Mouse (Mus musculus) embryonic facial prominence, embryonic 13.5 days (tissue): ENCODE measurements around the gene Adgrb3. TPM values are rescaled to one million over a fixed set of nuclear protein-coding genes. Genes with fewer than 3 reads are reported as not detected.

Experiments
- ATAC-seq: fragments of 200-750 bp; cut with Nextera tagmentation; 2 replicates; pipeline ENCODE4 v1.8.0; 2017; ENCODE audit warnings: low read depth; ENCODE audit not compliant: insufficient number of reproducible peaks, insufficient read depth, low FRiP score, low TSS enrichment
- H3K27ac ChIP-seq: fragments of 300-500 bp; sonication (generic); 2 replicates; pipeline ENCODE4 v1.5.1; 2015; ENCODE audit warnings: moderate library complexity, mild to moderate bottlenecking, inconsistent platforms
- H3K27me3 ChIP-seq: fragments of 300-500 bp; sonication (generic); 2 replicates; pipeline ENCODE4 v1.6.1; 2015; ENCODE audit warnings: mild to moderate bottlenecking, inconsistent platforms
- H3K36me3 ChIP-seq: fragments of 300-500 bp; sonication (generic); 2 replicates; pipeline ENCODE4 v1.6.1; 2015; ENCODE audit warnings: mild to moderate bottlenecking, inconsistent platforms
- H3K4me1 ChIP-seq: fragments of 300-500 bp; sonication (generic); 2 replicates; pipeline ENCODE4 v1.6.1; 2015; ENCODE audit warnings: inconsistent platforms
- H3K4me2 ChIP-seq: fragments of 300-500 bp; sonication (generic); 2 replicates; pipeline ENCODE4 v1.6.1; 2015; ENCODE audit warnings: moderate library complexity, mild to moderate bottlenecking, inconsistent platforms
- H3K4me3 ChIP-seq: fragments of 300-500 bp; sonication (generic); 2 replicates; pipeline ENCODE4 v1.5.1; 2015; ENCODE audit warnings: mild to moderate bottlenecking, inconsistent platforms
- H3K9ac ChIP-seq: fragments of 300-500 bp; sonication (generic); 2 replicates; pipeline ENCODE4 v1.6.1; 2015; ENCODE audit warnings: mild to moderate bottlenecking, inconsistent platforms
- H3K9me3 ChIP-seq: fragments of 300-500 bp; sonication (generic); 2 replicates; pipeline ENCODE4 v1.6.1; 2016; ENCODE audit warnings: inconsistent platforms
- WGBS: fragments of 180-500 bp; shearing (Covaris S2); methylation state at CpG from one replicate; pipeline ENCODE4 v1.1.7; 2015; ENCODE audit warnings: mixed read lengths; 5-methylcytosine and 5-hydroxymethylcytosine counted together
- polyA plus RNA-seq: library from polyadenylated mRNA; unstranded; fragments of >200 nt; fragmentation: Nextera tagmentation; extraction: Ambion mirVana; gene quantifications from 2 replicates; pipeline ENCODE4 v1.2.1, GENCODE M21; 2015

Gene Adgrb3
- polyA plus RNA-seq, 1 experiment from 2014 or later: 1.7 TPM

DNA sequence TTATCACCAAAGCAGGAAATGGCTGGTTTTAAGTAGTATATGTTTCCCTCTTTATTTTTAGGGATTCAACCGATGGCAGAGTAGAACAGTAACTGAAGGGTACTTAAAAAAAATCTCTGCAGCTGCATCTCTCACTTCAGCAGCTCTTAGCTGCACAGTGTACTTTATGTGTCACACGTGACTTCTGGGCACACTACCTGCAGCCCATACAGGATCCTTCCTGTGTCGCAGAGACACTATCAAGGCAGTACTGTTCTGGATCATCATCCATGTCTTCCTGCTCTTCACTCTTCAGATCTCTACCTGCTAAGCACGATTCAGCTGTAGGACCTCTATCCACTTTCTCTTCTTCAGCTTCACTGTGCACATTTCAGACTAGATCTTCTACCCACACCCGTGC, 230.6 kb downstream of the Adgrb3 start:
- Histone ChIP-seq H3K9ac (no peak overlapping the region), H3K4me1 (no peaks in the 10 kb centered on the region), H3K27me3 (no peaks in the 10 kb centered on the region), H3K9me3 (no peaks in the 10 kb centered on the region), H3K4me3 (no peak overlapping the region), H3K4me2 (no peak overlapping the region), H3K27ac (no peak overlapping the region), H3K36me3 (no peaks in the 10 kb centered on the region)
- no peak for ATAC-seq
- 82% methylated on average over 5 of the region's 5 CpGs for WGBS

DNA sequence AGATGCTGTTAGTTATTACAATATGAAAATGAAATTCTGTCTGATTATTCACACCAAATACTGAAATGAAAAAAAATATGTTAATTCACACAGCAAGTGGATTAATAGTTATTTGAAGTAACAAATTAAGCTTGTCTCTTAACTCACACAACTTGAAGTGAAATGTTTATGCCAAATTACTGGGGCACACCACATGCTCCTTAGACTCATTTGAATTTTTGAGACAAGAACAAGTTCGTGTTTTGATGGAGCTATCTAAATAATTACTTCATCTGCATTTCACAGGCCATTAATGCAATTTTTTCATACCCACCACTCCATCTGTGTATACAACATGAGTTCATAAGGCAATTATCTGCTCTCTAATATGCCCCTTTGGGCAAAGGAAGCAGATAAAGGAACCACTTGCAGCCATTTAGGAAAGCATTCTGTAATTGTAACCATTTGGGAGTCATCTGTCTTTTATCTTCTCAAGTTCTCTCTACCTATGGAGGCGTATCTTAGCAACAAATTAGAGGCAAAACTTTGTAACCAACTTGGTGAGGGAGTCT, 240.9 kb downstream of the Adgrb3 start:
- 39% methylated on average over 2 of the region's 2 CpGs for WGBS
- Histone ChIP-seq H3K9ac (no peak overlapping the region), H3K36me3 (no peaks in the 10 kb centered on the region), H3K27me3 (no peaks in the 10 kb centered on the region), H3K27ac (no peak overlapping the region), H3K4me2 (no peak overlapping the region), H3K4me3 (no peak overlapping the region), H3K4me1 (no peaks in the 10 kb centered on the region), H3K9me3 (no peaks in the 10 kb centered on the region)
- no peak for ATAC-seq

DNA sequence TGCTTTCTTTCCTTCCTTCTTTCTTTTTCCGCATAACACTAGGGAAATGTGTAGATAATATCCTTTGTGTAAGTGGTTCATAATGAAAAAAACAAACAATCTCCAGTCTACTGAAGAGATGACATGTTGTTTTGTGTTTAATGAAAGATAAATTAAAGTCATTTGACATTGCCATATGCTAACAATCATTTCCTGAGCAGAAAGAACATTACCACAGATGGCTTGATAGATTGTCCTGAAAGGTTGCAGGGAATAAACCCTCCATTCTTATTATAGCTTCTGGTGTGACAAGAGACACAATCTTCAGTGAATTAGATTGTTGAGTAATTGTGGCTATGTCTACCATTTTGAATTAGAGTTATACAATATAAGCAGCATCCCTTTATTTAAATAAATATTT, 247.8 kb downstream of the Adgrb3 start:
- Histone ChIP-seq H3K36me3 (no peaks in the 10 kb centered on the region), H3K4me2 (no peak overlapping the region), H3K27me3 (no peaks in the 10 kb centered on the region), H3K4me1 (no peaks in the 10 kb centered on the region), H3K9ac (no peak overlapping the region), H3K9me3 (no peaks in the 10 kb centered on the region), H3K27ac (no peak overlapping the region), H3K4me3 (no peak overlapping the region)
- ATAC-seq: no peak
- WGBS: 74% methylated on average over 1 of the region's 1 CpGs

DNA sequence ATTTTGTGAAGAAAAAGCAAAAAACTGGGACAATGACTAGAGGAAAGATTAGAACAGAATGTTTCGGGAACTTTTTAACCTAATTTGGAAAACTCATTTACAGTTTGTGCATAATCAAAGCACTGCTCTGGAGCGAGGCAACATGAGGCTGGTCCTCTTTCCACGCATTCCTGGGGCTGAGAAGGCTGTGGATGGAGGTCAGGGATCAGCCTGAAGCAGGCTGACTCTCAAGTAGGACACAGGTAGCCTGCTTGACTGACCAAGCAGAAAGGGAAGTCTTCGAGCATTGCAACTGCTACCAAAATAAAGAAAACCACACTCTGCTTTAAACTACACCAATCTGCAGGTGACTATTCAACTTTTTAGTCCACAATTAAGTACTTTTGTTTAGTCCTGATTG, 251.7 kb downstream of the Adgrb3 start:
- H3K4me2 ChIP-seq: no peak overlapping the region
- H3K27me3 ChIP-seq: no peaks in the 10 kb centered on the region
- no peaks in the 10 kb centered on the region for H3K4me1 ChIP-seq
- H3K36me3 ChIP-seq: no peaks in the 10 kb centered on the region
- 65% methylated on average over 4 of the region's 4 CpGs for WGBS
- no peaks in the 10 kb centered on the region for H3K9me3 ChIP-seq
- H3K9ac ChIP-seq: no peak overlapping the region
- no peak overlapping the region for H3K4me3 ChIP-seq
- ATAC-seq: no peak
- no peak overlapping the region for H3K27ac ChIP-seq

DNA sequence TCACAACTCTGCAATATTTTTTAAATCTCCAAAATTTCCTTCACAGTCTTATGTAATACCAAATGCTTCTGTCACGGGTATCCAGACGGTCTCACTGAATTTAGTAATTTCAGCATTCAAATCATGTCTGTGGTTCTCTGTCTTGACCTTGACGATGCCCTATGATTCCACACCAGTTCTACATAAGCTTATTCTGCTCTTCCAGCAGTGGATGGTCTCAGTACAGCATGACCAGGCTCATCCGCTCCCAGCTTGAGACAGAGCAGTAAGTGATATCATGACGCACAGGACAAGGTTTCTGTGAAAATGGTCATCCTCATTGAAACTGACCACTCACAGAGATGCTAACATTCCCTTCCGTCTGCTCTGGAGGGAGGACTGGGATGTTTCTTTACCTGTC, 252.9 kb downstream of the Adgrb3 start:
- no peaks in the 10 kb centered on the region for H3K36me3 ChIP-seq
- no peaks in the 10 kb centered on the region for H3K27me3 ChIP-seq
- no peak overlapping the region for H3K9ac ChIP-seq
- no peak overlapping the region for H3K4me3 ChIP-seq
- no peak overlapping the region for H3K4me2 ChIP-seq
- 87% methylated on average over 6 of the region's 6 CpGs for WGBS
- H3K4me1 ChIP-seq: no peaks in the 10 kb centered on the region
- no peak for ATAC-seq
- no peaks in the 10 kb centered on the region for H3K9me3 ChIP-seq
- H3K27ac ChIP-seq: no peak overlapping the region

DNA sequence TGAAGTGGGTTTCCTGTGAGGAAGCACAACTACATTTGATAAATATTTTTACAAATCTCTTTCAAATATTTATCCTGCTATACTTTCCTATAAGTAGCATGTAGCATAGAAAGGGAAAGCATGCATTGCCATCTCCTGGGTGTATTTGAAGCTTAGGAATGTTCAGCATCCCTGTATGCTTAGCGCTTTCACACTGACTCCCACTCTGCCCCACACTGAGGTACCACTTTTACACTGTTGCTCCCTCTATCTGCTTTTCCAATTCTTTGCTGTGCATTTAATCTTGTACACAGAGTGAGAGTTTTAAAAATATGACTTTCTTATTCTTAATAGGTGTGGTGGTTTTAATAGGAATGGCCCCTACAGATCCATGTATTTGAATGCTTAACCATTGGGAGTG, 261.4 kb downstream of the Adgrb3 start:
- no peaks in the 10 kb centered on the region for H3K27me3 ChIP-seq
- WGBS: 91% methylated on average over 1 of the region's 1 CpGs

DNA sequence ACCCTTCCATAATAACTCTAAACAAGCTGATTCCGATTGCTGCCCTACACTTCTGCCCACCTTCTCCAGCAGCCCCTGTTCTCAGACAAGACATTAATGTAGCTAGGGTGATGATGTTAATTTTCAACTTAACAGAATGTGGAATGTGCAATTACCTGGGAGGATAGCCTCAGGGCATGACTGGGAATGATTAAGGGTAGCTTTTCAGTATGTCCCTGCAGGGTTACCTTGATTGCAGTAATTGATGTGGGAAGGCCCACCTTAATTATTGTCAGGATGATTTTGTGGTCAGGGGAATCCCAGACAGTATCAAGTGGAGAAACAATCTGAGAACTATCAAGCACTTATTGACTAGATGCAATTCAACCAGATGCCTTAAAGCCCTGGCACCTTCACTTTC, 283.4 kb downstream of the Adgrb3 start:
- no peak overlapping the region for H3K4me3 ChIP-seq

More for the DNA sequence above, 261.4 kb downstream of the Adgrb3 start:
- Histone ChIP-seq H3K4me2 (no peak overlapping the region), H3K9me3 (no peaks in the 10 kb centered on the region), H3K4me3 (no peak overlapping the region), H3K4me1 (no peaks in the 10 kb centered on the region), H3K9ac (no peak overlapping the region), H3K27ac (no peak overlapping the region), H3K36me3 (no peaks in the 10 kb centered on the region)
- no peak for ATAC-seq

DNA sequence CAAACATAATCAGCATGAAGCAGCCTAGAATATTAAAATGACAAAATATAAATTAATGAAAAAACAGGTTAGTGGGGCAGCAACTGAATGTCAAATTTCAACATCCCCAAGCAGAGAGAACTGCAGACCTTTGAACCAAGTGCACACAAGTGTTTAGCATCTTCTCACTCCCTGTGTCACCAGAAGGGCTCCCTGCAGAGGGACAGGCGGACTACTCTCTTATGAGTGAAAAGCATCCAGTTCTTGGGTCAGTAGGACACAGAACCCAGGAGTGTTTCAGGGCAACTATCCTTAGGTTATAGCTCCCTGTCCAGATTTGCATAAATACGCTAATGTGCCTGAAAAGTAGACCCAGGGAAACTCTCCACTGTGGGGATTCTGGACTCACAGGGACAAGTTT, 285.6 kb downstream of the Adgrb3 start:
- H3K9me3 ChIP-seq: no peaks in the 10 kb centered on the region
- H3K4me1 ChIP-seq: no peaks in the 10 kb centered on the region
- no peak overlapping the region for H3K4me3 ChIP-seq
- no peak overlapping the region for H3K27ac ChIP-seq
- ATAC-seq: no peak
- no peak overlapping the region for H3K4me2 ChIP-seq
- H3K36me3 ChIP-seq: no peaks in the 10 kb centered on the region
- 75% methylated on average over 2 of the region's 2 CpGs for WGBS
- H3K27me3 ChIP-seq: no peaks in the 10 kb centered on the region
- no peak overlapping the region for H3K9ac ChIP-seq

More for the DNA sequence above, 283.4 kb downstream of the Adgrb3 start:
- Histone ChIP-seq H3K9ac (no peak overlapping the region), H3K36me3 (no peaks in the 10 kb centered on the region), H3K4me2 (no peak overlapping the region), H3K9me3 (no peaks in the 10 kb centered on the region), H3K27me3 (no peaks in the 10 kb centered on the region), H3K4me1 (no peaks in the 10 kb centered on the region), H3K27ac (no peak overlapping the region)
- WGBS: 47% methylated on average over 1 of the region's 1 CpGs
- ATAC-seq: no peak

DNA sequence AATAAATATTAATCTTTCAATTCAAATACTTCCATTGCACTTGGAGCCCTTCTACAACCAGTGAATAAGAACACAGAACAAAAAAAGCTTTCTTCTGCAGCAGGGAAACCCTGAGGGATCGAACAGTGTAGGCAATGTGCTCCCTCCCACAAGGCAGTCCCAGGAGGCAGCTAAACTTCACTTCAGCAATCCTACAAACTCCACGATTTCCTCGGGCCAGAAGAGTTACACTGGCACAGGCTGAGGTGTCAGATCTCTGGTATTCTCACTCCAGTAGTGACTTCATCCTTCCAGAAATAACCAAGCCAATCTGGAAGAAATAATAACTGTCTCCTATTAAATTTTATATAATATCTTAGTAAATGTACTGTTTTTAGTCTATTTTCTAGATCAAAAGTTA, 286.6 kb downstream of the Adgrb3 start:
- 15% methylated on average over 3 of the region's 3 CpGs for WGBS

DNA sequence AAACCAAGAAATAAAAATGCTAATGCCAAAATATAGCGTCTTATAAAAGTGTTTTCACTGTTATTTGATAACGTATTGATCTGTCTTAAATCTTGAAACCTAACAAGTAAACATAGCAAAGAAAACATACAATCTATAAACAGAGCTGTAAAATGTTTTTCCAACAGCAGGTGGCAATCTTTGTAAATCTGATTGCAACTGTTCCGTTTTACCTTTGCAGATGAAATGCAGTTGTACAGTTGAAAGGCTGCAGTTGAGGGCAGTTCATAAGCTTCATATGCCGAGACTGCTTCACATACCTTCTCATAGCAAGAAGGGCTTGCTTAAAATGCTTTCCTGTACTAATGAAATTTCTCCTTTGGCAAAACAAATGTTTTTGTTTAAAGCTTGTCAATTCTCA, 302.5 kb downstream of the Adgrb3 start:
- 48% methylated on average over 4 of the region's 4 CpGs for WGBS
- Histone ChIP-seq H3K27me3 (no peaks in the 10 kb centered on the region), H3K36me3 (no peaks in the 10 kb centered on the region), H3K9ac (no peak overlapping the region), H3K4me1 (no peaks in the 10 kb centered on the region), H3K4me2 (no peak overlapping the region), H3K4me3 (no peak overlapping the region), H3K9me3 (no peaks in the 10 kb centered on the region), H3K27ac (no peak overlapping the region)
- no peak for ATAC-seq

More for the DNA sequence above, 286.6 kb downstream of the Adgrb3 start:
- no peaks in the 10 kb centered on the region for H3K27me3 ChIP-seq
- H3K4me1 ChIP-seq: no peaks in the 10 kb centered on the region
- H3K4me2 ChIP-seq: no peak overlapping the region
- H3K4me3 ChIP-seq: no peak overlapping the region
- no peak for ATAC-seq
- no peak overlapping the region for H3K9ac ChIP-seq
- no peak overlapping the region for H3K27ac ChIP-seq
- no peaks in the 10 kb centered on the region for H3K9me3 ChIP-seq
- H3K36me3 ChIP-seq: no peaks in the 10 kb centered on the region

DNA sequence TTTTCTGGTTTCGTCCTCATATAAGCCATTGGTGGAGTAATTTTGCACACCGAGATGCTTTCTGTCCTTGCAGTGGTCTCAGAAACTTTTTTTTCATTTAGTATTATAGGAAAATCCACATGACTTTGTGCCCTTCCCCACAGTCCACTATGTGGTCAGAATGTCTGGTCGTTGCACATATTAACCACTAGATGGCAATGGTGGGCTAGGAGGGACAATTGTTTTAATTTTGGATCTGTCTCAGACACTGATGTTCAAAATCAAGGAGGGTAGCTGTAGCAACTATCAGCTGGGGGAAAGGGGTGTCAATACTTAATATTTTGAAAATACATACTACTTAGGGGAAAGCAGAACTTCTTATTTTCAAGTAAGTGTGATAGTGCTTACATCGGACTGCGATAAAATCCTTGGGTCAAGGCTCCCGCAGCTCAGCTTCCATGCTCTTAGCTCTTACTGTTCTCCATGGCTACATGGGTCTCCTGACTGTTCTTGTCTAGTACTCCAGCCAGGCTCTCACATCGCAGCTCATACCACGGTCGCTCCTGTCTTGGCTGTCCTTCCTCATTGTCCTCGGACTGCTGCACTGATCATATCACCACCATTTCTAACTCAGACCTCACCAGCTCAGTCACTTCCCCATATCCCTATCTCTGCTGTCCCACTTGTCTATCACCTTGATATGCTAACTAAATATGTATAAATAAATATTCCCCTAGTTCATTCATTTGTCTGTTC, 319.0 kb downstream of the Adgrb3 start:
- Histone ChIP-seq H3K27ac (no peak overlapping the region), H3K4me2 (no peak overlapping the region), H3K27me3 (no peaks in the 10 kb centered on the region), H3K4me3 (no peak overlapping the region), H3K9me3 (no peaks in the 10 kb centered on the region), H3K36me3 (no peaks in the 10 kb centered on the region), H3K4me1 (no peaks in the 10 kb centered on the region), H3K9ac (no peak overlapping the region)
- ATAC-seq: no peak
- WGBS: 59% methylated on average over 10 of the region's 10 CpGs

DNA sequence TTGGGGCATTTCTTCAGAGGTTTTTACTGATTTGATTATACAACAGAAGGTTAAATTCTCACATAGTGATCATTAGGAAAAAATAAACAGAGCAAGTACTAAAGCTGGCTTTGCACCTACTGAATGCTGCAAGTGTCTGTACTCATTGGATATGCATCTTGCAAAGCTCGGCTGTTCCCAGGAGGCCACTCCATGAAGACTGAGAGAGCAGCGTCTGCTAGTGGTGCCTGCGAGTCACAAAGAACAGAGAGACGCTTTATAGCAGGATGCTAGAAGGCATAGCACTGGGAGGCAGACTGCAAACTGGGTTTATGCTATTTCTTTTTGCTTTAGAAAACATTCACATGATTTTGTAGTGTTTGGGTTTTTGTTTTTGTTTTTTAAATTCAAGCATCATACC, 325.2 kb downstream of the Adgrb3 start:
- no peak for ATAC-seq

More for the DNA sequence above, 325.2 kb downstream of the Adgrb3 start:
- WGBS: 14% methylated on average over 4 of the region's 4 CpGs
- no peaks in the 10 kb centered on the region for H3K9me3 ChIP-seq
- no peaks in the 10 kb centered on the region for H3K36me3 ChIP-seq
- H3K4me1 ChIP-seq: 0 out of 2 replicates have a peak, but pooled peaks cover 3% of the 10 kb centered on the region
- no peak overlapping the region for H3K4me3 ChIP-seq
- no peak overlapping the region for H3K9ac ChIP-seq
- no peak overlapping the region for H3K27ac ChIP-seq
- H3K4me2 ChIP-seq: no peak overlapping the region
- H3K27me3 ChIP-seq: no peaks in the 10 kb centered on the region
